Mouse (Mus musculus) MEL (cell line): Measurements from ENCODE around the gene Birc6.

ENCODE experiments used
- CHD2 ChIP-seq: IDR thresholded peaks from 2 replicates; pipeline ENCODE4 v1.6.1; 2011; ENCODE audit warnings: low read length, improper control_type of control experiment
- CTCF ChIP-seq, 3 experiments: IDR thresholded peaks in 2 of 3; conservative IDR thresholded peaks in 1 of 3; 2 replicates each; pipeline ENCODE4 v1.5.1; 2011 to 2012; ENCODE audit warnings: low read length in 3 of 3, low read depth in 2 of 3, mild to moderate bottlenecking in 2 of 3, improper control_type of control experiment in 1 of 3, inconsistent platforms in 1 of 3, mixed read lengths in 1 of 3, moderate library complexity in 1 of 3; ENCODE audit not compliant: control insufficient read depth in 1 of 3, insufficient read depth in 1 of 3, poor library complexity in 1 of 3, severe bottlenecking in 1 of 3
- GATA1 ChIP-seq: IDR thresholded peaks from 2 replicates; pipeline ENCODE4 v1.6.1; 2011; ENCODE audit warnings: low read depth, low read length, improper control_type of control experiment
- HCFC1 ChIP-seq: IDR thresholded peaks from 2 replicates; pipeline ENCODE4 v1.6.1; 2012; ENCODE audit warnings: low read depth, mild to moderate bottlenecking, inconsistent platforms, low read length, improper control_type of control experiment, moderate library complexity
- MAZ ChIP-seq: IDR thresholded peaks from 2 replicates; pipeline ENCODE4 v1.6.1; 2012; ENCODE audit warnings: low read depth, mild to moderate bottlenecking, inconsistent platforms, low read length, improper control_type of control experiment
- POLR2A ChIP-seq, 2 experiments: IDR thresholded peaks; 2 replicates each; pipeline ENCODE4 v1.6.1; 2011 to 2012; ENCODE audit warnings: low read length in 2 of 2, mild to moderate bottlenecking in 2 of 2, control low read depth in 1 of 2, improper control_type of control experiment in 1 of 2, low read depth in 1 of 2, moderate library complexity in 1 of 2; ENCODE audit not compliant: control insufficient read depth in 1 of 2, insufficient read depth in 1 of 2, poor library complexity in 1 of 2
- SMC3 ChIP-seq: IDR thresholded peaks from 2 replicates; pipeline ENCODE4 v1.6.1; 2011; ENCODE audit warnings: low read depth, low read length, improper control_type of control experiment
- TAL1 ChIP-seq: IDR thresholded peaks from 2 replicates; pipeline ENCODE4 v1.6.1; 2012; ENCODE audit warnings: mild to moderate bottlenecking, inconsistent platforms, low read length, moderate library complexity, mixed read lengths
- USF1 ChIP-seq: IDR thresholded peaks from 2 replicates; pipeline ENCODE4 v1.6.1; 2014; ENCODE audit warnings: low read depth, mild to moderate bottlenecking, inconsistent platforms, low read length, improper control_type of control experiment, moderate library complexity
- ZMIZ1 ChIP-seq: IDR thresholded peaks from 2 replicates; pipeline ENCODE4 v1.6.1; 2012; ENCODE audit warnings: low read depth, mild to moderate bottlenecking, inconsistent platforms, low read length, improper control_type of control experiment, moderate library complexity

- TF ChIP-seq POLR2A (IDR thresholded peaks at IDR 0.05; ENCODE audit: control insufficient read depth in 1 of 2, insufficient read depth in 1 of 2, low read depth in 1 of 2, low read length in 2 of 2, poor library complexity in 1 of 2) (no peak), MAZ (no peak), CHD2 (no peak), GATA1 (no peak), ZMIZ1 (no peak), TAL1 (no peak), HCFC1 (no peak), SMC3 (no peak), USF1 (no peak), CTCF (IDR thresholded peaks at IDR 0.05 in 2 of 3, conservative IDR thresholded peaks at IDR 0.05 in 1 of 3; ENCODE audit: control insufficient read depth in 1 of 3, insufficient read depth in 1 of 3, low read depth in 2 of 3, low read length in 3 of 3, poor library complexity in 1 of 3, severe bottlenecking in 1 of 3) (no peak)
Measured at GRCm38 (mm10) chr17:74512308-74512707, 15.8 kb upstream of the Birc6 start.
